Mouse (Mus musculus) ES-Bruce4 (cell line): ENCODE measurements around the gene Shroom3.

Source experiments
- CTCF ChIP-seq: IDR thresholded peaks from one replicate; pipeline ENCODE4 v1.8.1; 2011; ENCODE audit warnings: low read depth, low read length
- EP300 ChIP-seq: IDR thresholded peaks from 2 replicates; pipeline ENCODE4 v1.6.1; 2011; ENCODE audit warnings: low read depth, low read length; ENCODE audit not compliant: insufficient read depth
- POLR2A ChIP-seq: IDR thresholded peaks from one replicate; pipeline ENCODE4 v1.8.1; 2011; ENCODE audit warnings: low read length; ENCODE audit not compliant: insufficient read depth

DNA sequence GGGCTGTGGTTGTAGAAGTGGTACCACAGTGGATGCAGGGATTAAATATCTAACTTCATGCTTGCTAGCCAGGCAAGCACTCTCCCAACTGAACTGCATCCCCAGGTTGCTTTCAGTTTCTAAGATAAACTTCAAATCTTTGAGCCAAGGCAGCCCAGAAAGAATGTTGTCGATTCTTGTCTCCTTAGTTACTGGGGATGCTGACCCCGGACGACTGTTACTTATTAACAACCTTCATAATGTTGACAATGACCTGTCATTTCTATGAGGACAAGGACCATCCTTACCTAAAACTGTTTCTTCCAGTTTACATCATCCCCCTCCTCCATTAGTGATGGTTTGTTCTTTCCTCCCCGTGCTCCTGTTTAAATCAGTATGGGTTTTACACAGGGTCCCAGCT lies 210.0 kb downstream of the Shroom3 start:
- TF ChIP-seq CTCF = no peak
- no peak for TF ChIP-seq POLR2A
- TF ChIP-seq EP300 = no peak
